Mouse (Mus musculus): ENCODE data around the gene Rps11. TPM values are rescaled to one million over a fixed set of nuclear protein-coding genes. Genes with fewer than 3 reads are reported as not detected.
"Not testable (repeated sequence)": the region's sequence is repeated elsewhere in the genome, so short reads cannot be mapped to it uniquely, and the experiment has no call there.

The Rps11 gene
- polyA plus RNA-seq, 1 experiment from 2014 or later: 960 TPM

GRCm38 (mm10) chr7:45125649-45126048 is 1.4 kb upstream of the Rps11 start:
- Histone ChIP-seq H3K4me3 (replicated peaks; ENCODE audit: low read depth, low read length) (0 out of 2 replicates have a peak overlapping the region, but pooled peaks have one; percentile 70), H3K36me3 (ENCODE audit: control insufficient read depth, insufficient read depth, low read length) (peaks cover 54% of the 10 kb centered on the region), H3K4me1 (ENCODE audit: control insufficient read depth, insufficient read depth, low read length) (peaks cover 20% of the 10 kb centered on the region)
- WGBS: 68% methylated on average over 5 of the region's 5 CpGs
- not testable (repeated sequence) for H3K9ac ChIP-seq (replicated peaks; ENCODE audit: low read length); H3K27ac ChIP-seq (replicated peaks; ENCODE audit: low read depth, low read length); H3K27me3 ChIP-seq (ENCODE audit: control insufficient read depth, insufficient read depth, low read length); ATAC-seq (ENCODE audit: low FRiP score, low TSS enrichment); H3K4me2 ChIP-seq (ENCODE audit: low read length); DNase-seq; H3K9me3 ChIP-seq (ENCODE audit: control insufficient read depth, low read length)

- Histone ChIP-seq H3K27me3 (ENCODE audit: control insufficient read depth, insufficient read depth, low read length) (no peaks in the 10 kb centered on the region), H3K36me3 (ENCODE audit: control insufficient read depth, insufficient read depth, low read length) (peaks cover 59% of the 10 kb centered on the region), H3K4me3 (replicated peaks; ENCODE audit: low read depth, low read length) (peak overlapping the region; percentile 70; the same call in 1 of the 2 replicates), H3K9me3 (ENCODE audit: control insufficient read depth, low read length) (no peaks in the 10 kb centered on the region), H3K9ac (replicated peaks; ENCODE audit: low read length) (no peak overlapping the region), H3K27ac (replicated peaks; ENCODE audit: low read depth, low read length) (peak overlapping the region; percentile 81), H3K4me1 (ENCODE audit: control insufficient read depth, insufficient read depth, low read length) (peaks cover 20% of the 10 kb centered on the region), H3K4me2 (ENCODE audit: low read length) (peak overlapping the region; percentile 53)
- ATAC-seq (ENCODE audit: low FRiP score, low TSS enrichment) (no peak), DNase-seq (peak; percentile 50)
- WGBS: 25% methylated on average over 7 of the region's 7 CpGs
Measured at GRCm38 (mm10) chr7:45125144-45125600, 933 bp upstream of the Rps11 start.

- WGBS: 26% methylated on average over 12 of the region's 12 CpGs
- DNase-seq (peak; percentile 37), ATAC-seq (ENCODE audit: low FRiP score, low TSS enrichment) (no peak)
- Histone ChIP-seq H3K4me1 (ENCODE audit: control insufficient read depth, insufficient read depth, low read length) (peaks cover 18% of the 10 kb centered on the region), H3K4me3 (replicated peaks; ENCODE audit: low read depth, low read length) (peak overlapping the region; percentile 70), H3K9ac (replicated peaks; ENCODE audit: low read length) (peak overlapping the region; percentile 93), H3K4me2 (ENCODE audit: low read length) (peak overlapping the region; percentile 88), H3K9me3 (ENCODE audit: control insufficient read depth, low read length) (no peaks in the 10 kb centered on the region), H3K27ac (replicated peaks; ENCODE audit: low read depth, low read length) (no peak overlapping the region; the same call in 1 of the 2 replicates), H3K27me3 (ENCODE audit: control insufficient read depth, insufficient read depth, low read length) (no peaks in the 10 kb centered on the region), H3K36me3 (ENCODE audit: control insufficient read depth, insufficient read depth, low read length) (peaks cover 76% of the 10 kb centered on the region)
Measured at GRCm38 (mm10) chr7:45123186-45123570, 1.1 kb downstream of the Rps11 start.

- Histone ChIP-seq H3K4me3 (replicated peaks; ENCODE audit: low read depth, low read length) (peak overlapping the region; percentile 70), H3K27ac (replicated peaks; ENCODE audit: low read depth, low read length) (no peak overlapping the region), H3K9ac (replicated peaks; ENCODE audit: low read length) (peak overlapping the region; percentile 93), H3K27me3 (ENCODE audit: control insufficient read depth, insufficient read depth, low read length) (no peaks in the 10 kb centered on the region), H3K9me3 (ENCODE audit: control insufficient read depth, low read length) (no peaks in the 10 kb centered on the region), H3K36me3 (ENCODE audit: control insufficient read depth, insufficient read depth, low read length) (peaks cover 81% of the 10 kb centered on the region), H3K4me2 (ENCODE audit: low read length) (peak overlapping the region; percentile 88), H3K4me1 (ENCODE audit: control insufficient read depth, insufficient read depth, low read length) (peaks cover 16% of the 10 kb centered on the region)
- WGBS: 88% methylated on average over 15 of the region's 15 CpGs
- ATAC-seq (ENCODE audit: low FRiP score, low TSS enrichment) (no peak), DNase-seq (no peak)
Measured at GRCm38 (mm10) chr7:45122561-45123185, 1.6 kb downstream of the Rps11 start.

GRCm38 (mm10) chr7:45121966-45122365 is 2.3 kb downstream of the Rps11 start:
- peaks cover 76% of the 10 kb centered on the region for H3K36me3 ChIP-seq (ENCODE audit: control insufficient read depth, insufficient read depth, low read length)
- H3K4me2 ChIP-seq (ENCODE audit: low read length): 0 out of 2 replicates have a peak overlapping the region, but pooled peaks have one; percentile 15
- no peaks in the 10 kb centered on the region for H3K9me3 ChIP-seq (ENCODE audit: control insufficient read depth, low read length)
- H3K27me3 ChIP-seq (ENCODE audit: control insufficient read depth, insufficient read depth, low read length): no peaks in the 10 kb centered on the region
- H3K27ac ChIP-seq (replicated peaks; ENCODE audit: low read depth, low read length): no peak overlapping the region
- ATAC-seq (ENCODE audit: low FRiP score, low TSS enrichment): no peak
- H3K9ac ChIP-seq (replicated peaks; ENCODE audit: low read length): no peak overlapping the region
- no peak overlapping the region for H3K4me3 ChIP-seq (replicated peaks; ENCODE audit: low read depth, low read length)
- peaks cover 9% of the 10 kb centered on the region for H3K4me1 ChIP-seq (ENCODE audit: control insufficient read depth, insufficient read depth, low read length)
- DNase-seq: no peak

- WGBS: 86% methylated on average over 8 of the region's 8 CpGs
- ATAC-seq (ENCODE audit: low FRiP score, low TSS enrichment): no peak
- no peaks in the 10 kb centered on the region for H3K9me3 ChIP-seq (ENCODE audit: control insufficient read depth, low read length)
- H3K4me3 ChIP-seq (replicated peaks; ENCODE audit: low read depth, low read length): no peak overlapping the region
- no peak for DNase-seq
- peaks cover 71% of the 10 kb centered on the region for H3K36me3 ChIP-seq (ENCODE audit: control insufficient read depth, insufficient read depth, low read length)
- H3K4me2 ChIP-seq (ENCODE audit: low read length): no peak overlapping the region
- no peak overlapping the region for H3K9ac ChIP-seq (replicated peaks; ENCODE audit: low read length)
- H3K4me1 ChIP-seq (ENCODE audit: control insufficient read depth, insufficient read depth, low read length): peaks cover 7% of the 10 kb centered on the region
- no peak overlapping the region for H3K27ac ChIP-seq (replicated peaks; ENCODE audit: low read depth, low read length)
- H3K27me3 ChIP-seq (ENCODE audit: control insufficient read depth, insufficient read depth, low read length): no peaks in the 10 kb centered on the region
Measured at GRCm38 (mm10) chr7:45121404-45121803, 2.8 kb downstream of the Rps11 start.

GRCm38 (mm10) chr7:45119780-45120709 is 4.2 kb downstream of the Rps11 start:
- no peak overlapping the region for H3K4me3 ChIP-seq (replicated peaks; ENCODE audit: low read depth, low read length)
- no peak for DNase-seq
- H3K27me3 ChIP-seq (ENCODE audit: control insufficient read depth, insufficient read depth, low read length): no peaks in the 10 kb centered on the region
- H3K27ac ChIP-seq (replicated peaks; ENCODE audit: low read depth, low read length): no peak overlapping the region
- ATAC-seq (ENCODE audit: low FRiP score, low TSS enrichment): no peak
- H3K36me3 ChIP-seq (ENCODE audit: control insufficient read depth, insufficient read depth, low read length): peaks cover 57% of the 10 kb centered on the region
- H3K9me3 ChIP-seq (ENCODE audit: control insufficient read depth, low read length): no peaks in the 10 kb centered on the region
- WGBS: 85% methylated on average over 5 of the region's 5 CpGs
- H3K9ac ChIP-seq (replicated peaks; ENCODE audit: low read length): no peak overlapping the region
- peaks cover 7% of the 10 kb centered on the region for H3K4me1 ChIP-seq (ENCODE audit: control insufficient read depth, insufficient read depth, low read length)
- H3K4me2 ChIP-seq (ENCODE audit: low read length): no peak overlapping the region

GRCm38 (mm10) chr7:45118336-45118735 is 5.9 kb downstream of the Rps11 start:
- Histone ChIP-seq H3K27me3 (ENCODE audit: control insufficient read depth, insufficient read depth, low read length) (no peaks in the 10 kb centered on the region), H3K4me1 (ENCODE audit: control insufficient read depth, insufficient read depth, low read length) (peaks cover 6% of the 10 kb centered on the region), H3K4me3 (replicated peaks; ENCODE audit: low read depth, low read length) (no peak overlapping the region), H3K4me2 (ENCODE audit: low read length) (no peak overlapping the region), H3K27ac (replicated peaks; ENCODE audit: low read depth, low read length) (no peak overlapping the region), H3K9ac (replicated peaks; ENCODE audit: low read length) (no peak overlapping the region), H3K9me3 (ENCODE audit: control insufficient read depth, low read length) (no peaks in the 10 kb centered on the region), H3K36me3 (ENCODE audit: control insufficient read depth, insufficient read depth, low read length) (peaks cover 55% of the 10 kb centered on the region)
- ATAC-seq (ENCODE audit: low FRiP score, low TSS enrichment) (no peak), DNase-seq (no peak)
- 87% methylated on average over 6 of the region's 6 CpGs for WGBS
